Mouse (Mus musculus) E14TG2a.4 (cell line): ENCODE results near the gene Kidins220.

Source experiments
- CTCF ChIP-seq: conservative IDR thresholded peaks from 2 replicates; pipeline ENCODE4 v1.5.1; 2014; ENCODE audit warnings: low read length
- NANOG ChIP-seq: IDR thresholded peaks from 2 replicates; pipeline ENCODE4 v1.6.1; 2014; ENCODE audit warnings: borderline replicate concordance, low read length, mixed read lengths
- POU5F1 ChIP-seq: IDR thresholded peaks from 2 replicates; pipeline ENCODE4 v1.6.1; 2014; ENCODE audit warnings: low read length, borderline replicate concordance

DNA sequence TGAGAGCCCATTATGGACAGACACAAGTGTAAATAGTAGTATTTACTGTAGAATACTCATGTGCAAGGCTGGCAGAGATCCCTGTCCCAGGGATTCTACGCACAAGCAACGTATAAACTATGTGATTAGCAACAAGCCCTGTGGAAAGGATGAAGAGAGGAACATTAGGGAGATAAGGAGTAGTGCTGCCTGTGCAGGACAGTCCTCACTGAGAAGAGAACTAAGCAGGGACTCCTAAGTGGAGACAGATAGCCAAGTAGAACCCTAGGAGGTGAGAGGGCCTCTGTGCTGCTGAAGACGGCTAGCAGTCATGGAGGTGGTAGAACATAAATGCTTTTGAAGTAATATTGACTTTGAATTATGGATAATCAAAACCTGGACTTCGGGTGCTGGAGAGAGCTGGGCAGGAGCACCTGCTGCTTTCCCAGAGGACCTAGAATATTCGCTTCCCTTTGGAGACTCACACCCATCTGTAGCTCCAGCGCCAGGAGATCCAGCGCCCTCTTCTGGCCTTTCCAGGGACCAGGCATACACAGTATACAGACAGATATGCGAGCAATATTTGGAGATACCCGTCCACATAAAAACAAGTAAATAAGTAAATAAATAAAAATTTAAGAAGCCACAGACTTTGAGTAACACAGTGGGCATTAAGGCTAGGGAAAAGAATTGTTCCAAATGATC lies 50.3 kb downstream of the Kidins220 start:
- TF ChIP-seq CTCF (peak; percentile 79), NANOG (no peak), POU5F1 (no peak)
